Mouse (Mus musculus) inflammation-experienced regulatory T-cells, adult 6 months (primary cell): ENCODE results near the gene Maob. TPM values are rescaled to one million over a fixed set of nuclear protein-coding genes. Genes with fewer than 3 reads are reported as not detected.

Experiments
- ATAC-seq: one replicate; pipeline ENCODE4 v1.8.0; 2017
- polyA plus RNA-seq, 3 experiments: library from polyadenylated mRNA; unstranded; fragments of 100-300 nt; shearing (Covaris generic); gene quantifications; one replicate each; pipeline ENCODE4 v1.2.1; 2017

Maob gene
- polyA plus RNA-seq, result not detected

DNA sequence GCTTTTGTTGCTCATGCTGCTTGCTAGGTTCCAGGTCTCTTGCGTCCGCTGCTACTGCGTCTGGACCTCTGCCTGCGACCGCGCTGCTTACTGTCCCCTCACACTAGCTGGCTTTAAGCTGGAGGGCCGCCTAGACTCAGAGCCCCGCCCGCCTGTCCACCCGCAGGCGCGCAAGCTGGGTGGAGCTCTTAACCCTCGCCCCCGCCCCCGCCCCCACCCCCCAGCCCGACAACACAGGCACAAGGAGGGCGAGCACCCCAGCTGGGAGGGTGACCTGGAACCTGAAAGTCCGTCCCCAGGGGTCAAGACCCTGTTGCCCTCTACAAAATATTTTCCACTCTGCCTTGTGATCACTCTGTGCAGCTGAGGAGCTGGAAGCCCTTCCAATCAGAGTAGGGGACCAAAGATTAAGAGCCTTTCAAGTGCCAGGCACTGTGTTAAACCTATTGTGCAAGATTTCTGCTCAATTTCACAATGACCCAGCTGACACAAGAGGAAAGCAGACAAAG, at the start of gene Maob:
Gene Maob (minus strand): TSS at position 106 of the 509 bp plus-strand sequence.
- no peak for ATAC-seq

DNA sequence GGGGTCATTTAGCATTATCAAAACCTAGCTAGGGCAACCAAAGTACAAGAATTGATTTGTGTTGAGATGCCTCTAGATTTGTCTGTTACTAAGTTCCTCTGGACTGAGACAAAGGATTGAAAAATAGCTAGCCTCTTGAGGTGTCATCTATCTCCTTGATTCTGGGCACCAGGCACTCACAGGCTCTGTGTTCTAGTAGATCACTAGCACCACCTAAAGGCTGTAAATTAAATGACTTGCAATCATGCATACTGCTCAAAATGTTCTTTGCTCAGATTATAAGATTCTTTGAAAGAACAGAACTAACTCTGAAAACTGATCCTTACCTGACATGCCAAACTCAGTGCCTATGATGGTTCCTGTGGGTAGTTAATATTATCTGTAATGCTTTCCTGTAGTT, 43.1 kb upstream of the Maob start:
- no peak for ATAC-seq

DNA sequence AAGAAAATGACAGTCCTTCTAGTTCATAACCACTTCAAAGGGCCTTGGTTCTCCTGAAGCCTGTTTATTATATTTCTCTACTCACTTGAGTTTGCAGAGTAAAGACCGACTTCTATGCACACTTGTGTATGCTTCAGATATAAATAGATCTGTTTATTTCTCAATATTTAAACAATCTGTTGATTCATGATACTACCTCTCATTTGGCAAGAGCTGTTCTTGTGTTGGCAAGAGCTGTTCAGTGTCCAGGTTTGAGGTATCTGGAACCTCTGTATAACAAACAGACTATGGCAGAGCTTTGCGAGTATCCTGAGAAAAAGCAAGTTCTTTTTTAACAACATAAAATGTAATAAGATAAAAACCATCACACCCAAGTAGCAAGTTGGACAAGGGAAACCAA, 28.9 kb upstream of the Maob start:
- ATAC-seq, result no peak

DNA sequence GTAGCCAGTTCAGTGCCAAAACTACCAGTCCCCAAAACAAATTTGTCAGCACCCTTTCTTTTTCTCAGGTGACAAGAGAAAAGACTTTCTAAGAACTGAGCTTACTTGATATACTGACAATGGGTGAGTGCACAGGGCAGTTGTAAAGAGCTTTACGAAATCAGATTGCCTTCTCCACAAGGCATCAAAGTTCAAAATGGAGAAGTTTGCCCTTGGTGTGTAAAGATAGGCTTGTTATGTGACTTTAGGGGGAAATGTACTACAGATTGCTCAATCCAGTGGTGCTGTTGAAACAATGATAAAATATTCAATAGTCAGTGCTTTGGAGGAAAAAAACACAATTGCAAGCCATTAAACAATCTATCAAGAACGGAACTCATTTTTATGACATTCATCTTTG, 24.3 kb upstream of the Maob start:
- ATAC-seq, result no peak

DNA sequence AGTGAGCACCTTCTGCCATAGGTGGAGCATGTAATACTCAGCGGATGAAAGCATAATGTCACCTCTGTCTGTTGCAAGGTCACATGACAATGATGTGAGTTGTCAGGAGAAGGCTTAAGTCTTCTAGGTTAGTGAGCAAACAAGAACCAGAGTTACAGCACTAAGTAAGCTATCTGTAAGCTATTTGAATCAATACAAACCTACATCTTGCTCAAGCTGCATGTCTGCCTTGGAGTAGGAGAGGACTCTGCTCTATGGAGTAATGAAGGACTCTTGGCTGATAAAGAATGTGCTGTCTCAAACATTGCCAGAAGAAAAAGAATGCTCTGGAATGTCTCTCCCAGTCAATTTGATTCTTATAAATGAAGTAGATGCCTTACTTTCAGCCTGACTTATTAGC, 20.1 kb upstream of the Maob start:
- no peak for ATAC-seq

DNA sequence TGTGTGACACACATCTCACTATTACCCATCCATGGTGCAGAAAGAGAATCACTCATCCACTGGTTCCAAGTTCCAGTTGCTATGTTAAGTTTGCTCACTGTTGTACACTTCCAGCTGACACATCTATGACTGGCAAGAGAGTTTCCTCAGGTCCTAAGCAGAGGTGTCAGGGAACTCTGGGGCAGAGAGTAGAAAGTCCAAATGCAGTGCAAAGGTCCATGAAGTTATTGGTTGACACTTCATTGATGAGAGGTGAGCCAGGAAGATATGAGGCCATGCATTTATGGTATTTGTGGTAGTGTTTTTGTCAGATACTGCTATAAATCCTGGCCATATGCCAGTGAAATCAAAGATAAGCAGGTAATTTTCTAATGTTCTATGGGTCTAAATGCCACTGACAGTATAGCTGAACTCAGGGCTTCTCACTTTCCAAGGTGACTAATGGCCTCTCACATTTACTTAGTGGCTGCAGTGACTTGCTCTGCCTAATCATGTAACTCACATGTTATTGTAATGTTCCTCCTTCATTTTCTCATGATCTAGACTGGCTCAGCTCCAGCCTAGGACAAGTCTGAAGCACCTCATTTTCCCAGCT, 19.4 kb upstream of the Maob start:
- ATAC-seq, result no peak

DNA sequence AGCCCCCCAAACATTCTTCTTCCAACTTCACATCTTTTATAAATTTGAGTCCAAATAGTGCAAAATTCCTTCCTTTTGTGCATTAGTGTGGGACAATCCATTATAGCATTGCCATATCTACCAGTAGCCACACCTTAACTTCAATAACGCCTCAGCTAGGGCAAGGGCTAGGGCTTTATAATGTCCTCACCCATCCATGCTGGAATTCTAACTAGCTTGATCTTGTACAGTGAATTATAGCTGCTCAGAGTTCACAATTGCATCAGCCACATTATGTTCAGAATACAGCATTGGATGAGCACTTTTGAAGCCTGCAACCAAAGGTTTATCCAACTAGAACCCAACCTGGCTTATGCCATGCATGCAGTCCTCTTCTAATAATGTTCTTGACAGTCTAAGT, 8.9 kb upstream of the Maob start:
- ATAC-seq, result no peak

DNA sequence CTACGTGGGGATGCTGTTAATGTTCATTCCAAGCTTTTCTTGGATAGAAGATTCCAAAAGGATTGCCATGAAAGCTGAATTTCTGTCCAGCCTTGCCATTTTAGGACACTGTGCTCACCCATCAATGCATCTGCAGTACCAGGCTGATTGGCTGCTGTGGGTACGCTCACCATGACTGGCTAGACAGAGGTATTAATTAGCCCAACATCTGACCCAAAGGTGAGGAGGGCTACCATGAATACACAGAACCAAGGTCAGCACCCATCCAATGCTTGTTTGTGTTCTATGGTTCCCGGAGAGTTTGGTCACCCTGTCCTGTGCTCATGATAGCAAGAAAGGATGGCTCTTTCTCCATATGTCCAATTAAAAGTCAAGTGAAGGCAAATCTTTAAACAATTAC, 1.2 kb downstream of the Maob start:
- ATAC-seq, result no peak

DNA sequence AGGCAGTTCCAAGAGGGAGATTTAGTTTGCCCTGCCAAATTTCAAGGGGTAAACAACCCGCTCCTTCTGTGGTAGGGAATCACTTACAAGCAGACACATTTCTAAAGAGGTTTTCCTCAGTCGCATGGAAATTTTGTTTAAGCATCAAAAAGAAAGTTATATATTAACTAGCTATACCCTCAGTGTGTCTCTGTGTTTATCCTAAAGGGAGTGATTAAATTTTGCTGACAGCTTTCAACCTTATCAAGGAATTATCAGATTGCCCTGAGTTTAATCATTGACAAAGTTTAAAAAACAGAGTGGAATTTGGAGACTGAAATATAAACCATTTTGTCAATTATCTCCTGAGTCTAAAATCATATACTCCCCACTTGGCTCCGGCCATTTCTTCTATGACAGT, 5.1 kb downstream of the Maob start:
- ATAC-seq, result no peak

DNA sequence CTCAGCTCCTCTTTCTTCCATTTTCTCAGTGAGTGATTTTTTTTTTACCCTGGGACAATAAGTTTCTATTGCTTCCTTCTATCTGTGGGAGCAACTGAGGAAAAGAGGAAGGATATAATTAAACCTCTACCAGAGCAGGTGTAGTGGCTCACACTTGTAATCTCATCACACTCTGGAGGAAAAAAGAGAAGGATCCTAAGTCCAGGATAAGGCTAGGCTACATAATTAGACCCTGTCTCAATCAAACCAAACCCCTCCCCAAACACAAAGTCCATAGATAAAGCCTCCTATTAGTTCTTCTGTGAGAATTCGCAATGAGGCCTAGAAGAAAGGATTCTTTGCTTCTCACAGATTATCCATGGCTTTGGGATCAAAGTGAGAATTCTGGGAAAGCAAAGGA, 49.7 kb downstream of the Maob start:
- no peak for ATAC-seq

DNA sequence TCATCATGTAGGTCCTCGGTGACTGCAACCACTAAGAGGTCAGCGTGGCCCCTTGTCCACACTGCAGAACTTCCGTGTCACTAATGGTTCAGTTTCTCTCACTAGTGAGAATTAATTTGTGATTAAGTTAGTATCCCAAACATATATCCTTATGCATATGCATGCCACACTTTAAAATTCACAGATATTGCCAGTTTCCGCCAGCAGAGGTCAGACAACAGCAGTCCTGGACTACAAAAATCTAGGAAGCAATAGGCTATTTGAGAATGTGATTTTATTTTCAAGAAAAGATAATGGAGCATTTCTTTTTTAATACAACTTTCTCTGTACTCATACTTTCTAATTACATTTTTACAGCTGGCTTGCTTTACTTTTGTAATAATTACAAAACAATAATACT, 51.0 kb downstream of the Maob start:
- ATAC-seq, result no peak

DNA sequence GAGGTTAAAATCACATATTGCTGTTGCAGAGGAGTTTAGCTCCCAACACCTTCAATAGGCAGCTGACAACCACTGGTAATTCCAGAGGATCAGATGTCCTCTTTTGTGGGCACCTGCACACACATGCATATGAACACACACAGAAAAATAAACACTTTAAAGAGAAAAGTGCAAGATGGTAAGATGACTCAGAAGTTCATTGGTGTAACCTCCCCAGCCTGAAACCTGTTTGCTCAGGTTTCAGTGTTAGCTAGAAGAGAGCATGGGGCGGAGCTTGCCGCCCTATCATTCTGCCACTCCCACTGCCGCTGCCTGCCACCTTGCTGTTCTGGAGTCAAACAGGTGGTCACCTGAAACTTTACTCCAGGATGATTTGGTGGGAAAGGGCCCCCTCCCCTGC, 55.7 kb downstream of the Maob start:
- ATAC-seq, result no peak

DNA sequence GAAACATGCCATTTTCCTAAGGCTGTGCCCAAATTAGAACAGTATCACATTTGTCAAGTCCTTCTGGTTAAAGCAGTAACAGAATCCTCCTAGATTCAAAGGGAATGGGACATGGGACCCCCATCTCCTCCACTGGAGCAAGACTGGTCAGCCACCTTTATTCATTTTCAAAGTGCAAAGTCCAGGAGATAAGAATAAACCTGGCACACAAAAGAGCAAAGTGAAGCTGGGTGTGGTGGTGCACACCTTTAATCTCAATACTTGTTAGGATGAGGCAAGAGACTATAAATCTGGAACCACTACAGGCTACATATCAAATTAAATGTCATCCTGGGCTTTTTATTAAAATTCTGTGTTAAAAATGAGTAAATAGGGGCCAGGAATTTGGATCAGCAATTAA, 62.4 kb downstream of the Maob start:
- no peak for ATAC-seq

DNA sequence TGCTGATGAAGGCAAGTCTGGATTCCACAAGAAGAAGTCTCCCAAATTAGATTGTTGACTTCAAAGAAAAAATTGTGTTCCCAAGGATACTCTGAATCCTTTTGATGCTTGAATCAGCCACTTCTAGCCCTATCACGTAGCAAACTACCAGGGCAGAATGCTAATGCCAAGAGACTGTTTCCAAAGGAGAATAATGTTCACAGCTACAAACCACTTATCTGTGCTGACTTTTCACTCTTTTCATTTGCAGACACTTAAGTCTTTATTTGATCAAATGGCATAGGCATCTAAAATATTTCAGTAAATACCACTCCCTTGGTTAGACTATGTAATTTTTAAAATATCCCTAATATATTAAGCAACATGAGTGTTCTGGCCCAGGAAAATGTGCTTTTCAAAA, 68.2 kb downstream of the Maob start:
- no peak for ATAC-seq

DNA sequence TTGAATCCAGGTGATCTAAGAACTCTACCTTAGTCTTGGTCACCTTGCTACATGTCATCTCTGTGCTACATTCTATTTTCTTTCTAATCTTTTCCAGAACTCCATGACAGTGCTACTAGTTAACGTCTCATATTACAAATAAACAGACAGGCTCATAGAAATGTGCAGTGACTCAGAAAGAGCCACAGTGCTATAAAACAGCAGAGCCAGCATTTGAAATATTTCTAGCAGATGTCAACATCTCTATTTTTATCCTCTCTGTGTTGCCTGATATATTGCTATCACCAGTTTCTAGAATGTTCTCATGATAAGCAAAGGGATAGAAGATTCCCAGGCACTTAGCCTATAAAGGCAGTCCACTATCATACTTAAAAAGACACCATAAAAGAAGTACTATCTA, 103.1 kb downstream of the Maob start:
- ATAC-seq, result no peak

DNA sequence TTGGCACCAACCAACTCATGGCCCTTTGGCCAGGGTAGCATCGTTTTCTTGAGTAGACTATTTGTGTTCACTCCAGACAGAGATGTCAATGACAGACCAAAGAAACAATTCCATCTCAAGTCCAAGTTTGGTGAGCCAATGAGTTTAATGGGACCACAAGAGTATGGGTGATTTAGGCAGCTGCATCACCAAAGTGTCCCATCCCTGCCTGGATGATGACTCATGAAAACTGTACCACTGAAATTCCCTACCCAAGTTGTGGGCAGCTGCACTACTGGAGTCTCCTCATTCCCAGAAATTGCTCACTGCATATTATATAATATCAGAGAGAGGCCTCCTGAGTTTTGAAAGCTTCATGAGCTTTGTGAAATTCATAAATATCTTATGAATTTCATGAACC, 111.1 kb downstream of the Maob start:
- no peak for ATAC-seq

Other genes starting within 250 kb of the Maob start
- gene Maoa, start 197.7 kb downstream of the Maob start, polyA plus RNA-seq, result under 1 TPM; 0.20 to 0.34 (median 0.21) TPM
- not detected for gene Ndp, start 94.4 kb upstream of the Maob start, polyA plus RNA-seq